Mouse (Mus musculus) embryonic fibroblast, embryonic 13.5 days (primary cell): ENCODE measurements around the gene Gm43951.

Experiments
- CTCF ChIP-seq: IDR thresholded peaks from 2 replicates; pipeline ENCODE4 v1.5.1; 2011; ENCODE audit warnings: mild to moderate bottlenecking, control low read depth, low read length, moderate library complexity, borderline replicate concordance; ENCODE audit not compliant: insufficient read depth
- POLR2A ChIP-seq: IDR thresholded peaks from 2 replicates; pipeline ENCODE4 v1.6.1; 2011; ENCODE audit warnings: low read depth, mild to moderate bottlenecking, control low read depth, low read length, moderate library complexity

GRCm38 (mm10) chr11:72155981-72156428, 50.6 kb downstream of the Gm43951 start:
- TF ChIP-seq CTCF (no peak), POLR2A (no peak)
